Mouse (Mus musculus) hindbrain, postnatal 0 days (tissue): ENCODE results near the gene 2010111I01Rik. TPM values are rescaled to one million over a fixed set of nuclear protein-coding genes. Genes with fewer than 3 reads are reported as not detected.

Source experiments
- ATAC-seq: fragments of 200-750 bp; cut with Nextera tagmentation; 2 replicates; pipeline ENCODE4 v1.8.0; 2017; ENCODE audit warnings: mild to moderate bottlenecking, moderate TSS enrichment, moderate library complexity
- DNase-seq: peaks from one replicate; pipeline ENCODE4 v3.0.0-alpha.2; 2015; ENCODE audit warnings: low spot score
- H3K27ac ChIP-seq: fragments of 300-500 bp; sonication (generic); 2 replicates; pipeline ENCODE4 v1.5.1; 2014; ENCODE audit warnings: mild to moderate bottlenecking
- H3K27me3 ChIP-seq: fragments of 300-500 bp; sonication (generic); 2 replicates; pipeline ENCODE4 v1.6.1; 2014; ENCODE audit warnings: low read length, mixed read lengths; ENCODE audit not compliant: insufficient read depth
- H3K36me3 ChIP-seq: fragments of 300-500 bp; sonication (generic); 2 replicates; pipeline ENCODE4 v1.6.1; 2014; ENCODE audit warnings: low read length, mixed read lengths; ENCODE audit not compliant: insufficient read depth
- H3K4me1 ChIP-seq: fragments of 300-500 bp; sonication (generic); 2 replicates; pipeline ENCODE4 v1.6.1; 2014; ENCODE audit warnings: antibody characterized with exemption, low read length, mixed read lengths; ENCODE audit not compliant: insufficient read depth
- H3K4me2 ChIP-seq: fragments of 300-500 bp; sonication (generic); 2 replicates; pipeline ENCODE4 v1.6.1; 2014; ENCODE audit warnings: low read depth, mild to moderate bottlenecking, low read length, moderate library complexity, mixed read lengths
- H3K4me3 ChIP-seq: fragments of 300-500 bp; sonication (generic); 2 replicates; pipeline ENCODE4 v1.5.1; 2014; ENCODE audit warnings: low read length
- H3K9ac ChIP-seq: fragments of 300-500 bp; sonication (generic); replicated peaks from 2 replicates; pipeline ENCODE4 v1.6.1; 2014; ENCODE audit warnings: mild to moderate bottlenecking, low read length, moderate library complexity, mixed read lengths
- H3K9me3 ChIP-seq: fragments of 300-500 bp; sonication (generic); 2 replicates; pipeline ENCODE4 v1.6.1; 2016; ENCODE audit warnings: low read length, mixed read lengths
- CTCF ChIP-seq: IDR thresholded peaks from 2 replicates; pipeline ENCODE4 v1.5.1; 2016; ENCODE audit warnings: antibody characterized with exemption, control low read depth, low read depth
- WGBS: fragments of 180-500 bp; shearing (Covaris S2); extraction: QIAGEN DNeasy Blood & Tissue Kit; methylation state at CpG from one replicate; pipeline ENCODE4 v1.1.7; 2014; 5-methylcytosine and 5-hydroxymethylcytosine counted together
- polyA plus RNA-seq: library from polyadenylated mRNA; unstranded; fragments of >200 nt; fragmentation: Nextera tagmentation; extraction: Ambion mirVana; gene quantifications from 2 replicates; pipeline ENCODE4 v1.2.1, GENCODE M21; 2015
- total RNA-seq: library from RNA; depleted of rRNA; stranded (reverse); fragments of >200 nt; gene quantifications from 2 replicates; pipeline ENCODE4 v1.2.3, GENCODE M21; 2014

2010111I01Rik gene
- total and polyA plus RNA-seq, 2 experiments from 2014 or later, result 15.9 to 29.8 TPM

- no peak overlapping the region for H3K27ac ChIP-seq
- H3K27me3 ChIP-seq, result no peaks in the 10 kb centered on the region
- H3K9ac ChIP-seq, result no peak overlapping the region
- no peaks in the 10 kb centered on the region for H3K36me3 ChIP-seq
- DNase-seq (no peak), ATAC-seq (no peak)
- no peaks in the 10 kb centered on the region for H3K9me3 ChIP-seq
- H3K4me2 ChIP-seq, result no peak overlapping the region
- H3K4me1 ChIP-seq, result no peaks in the 10 kb centered on the region
- no peak for TF ChIP-seq CTCF
- WGBS, result 81% methylated on average over 4 of the region's 4 CpGs
- no peak overlapping the region for H3K4me3 ChIP-seq
Observed at GRCm38 (mm10) chr13:62940721-62941120, 24.0 kb upstream of the 2010111I01Rik start.

- no peak for TF ChIP-seq CTCF
- DNase-seq, result no peak
- H3K27ac ChIP-seq, result no peak overlapping the region
- 78% methylated on average over 17 of the region's 17 CpGs for WGBS
- H3K27me3 ChIP-seq, result no peaks in the 10 kb centered on the region
- no peak overlapping the region for H3K4me3 ChIP-seq
- H3K36me3 ChIP-seq, result no peaks in the 10 kb centered on the region
- no peak overlapping the region for H3K4me2 ChIP-seq
- H3K4me1 ChIP-seq, result no peaks in the 10 kb centered on the region
- H3K9me3 ChIP-seq, result no peaks in the 10 kb centered on the region
- no peak for ATAC-seq
- H3K9ac ChIP-seq, result no peak overlapping the region
Observed at GRCm38 (mm10) chr13:62941341-62942005, 23.2 kb upstream of the 2010111I01Rik start.

DNA sequence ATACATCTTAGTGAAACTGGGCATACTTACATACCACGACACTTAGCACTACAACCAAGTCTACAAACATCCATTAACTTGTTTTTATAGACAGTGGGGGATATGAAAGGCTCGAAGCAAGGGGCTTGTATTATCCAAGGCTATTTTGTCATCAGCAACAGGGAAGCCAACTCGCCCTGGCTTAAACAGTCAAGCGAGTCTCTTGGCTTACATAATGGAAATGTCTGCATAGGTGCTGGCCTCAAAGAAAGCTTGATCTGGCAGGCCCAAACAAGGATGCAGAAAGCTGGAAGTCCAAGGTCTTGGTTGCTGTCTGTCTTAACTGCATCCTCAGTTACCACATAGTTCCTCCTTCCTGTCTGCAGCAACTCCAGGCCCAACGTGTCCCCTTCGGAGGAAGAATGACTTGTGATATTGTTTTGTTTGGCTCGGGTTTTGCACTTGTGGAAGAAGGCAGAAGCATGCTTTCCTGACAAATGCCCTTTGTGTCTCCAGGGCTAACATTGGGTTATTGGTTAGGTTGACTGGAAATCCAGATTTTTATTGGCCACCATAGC, 21.3 kb upstream of the 2010111I01Rik start:
- H3K27ac ChIP-seq, result no peak overlapping the region
- DNase-seq (no peak), ATAC-seq (no peak)
- no peaks in the 10 kb centered on the region for H3K4me1 ChIP-seq
- no peak overlapping the region for H3K9ac ChIP-seq
- no peaks in the 10 kb centered on the region for H3K27me3 ChIP-seq
- H3K4me3 ChIP-seq, result no peak overlapping the region
- no peak for TF ChIP-seq CTCF
- WGBS, result 81% methylated on average over 7 of the region's 7 CpGs
- no peak overlapping the region for H3K4me2 ChIP-seq
- H3K36me3 ChIP-seq, result no peaks in the 10 kb centered on the region
- H3K9me3 ChIP-seq, result no peaks in the 10 kb centered on the region

- Histone ChIP-seq H3K27ac (no peak overlapping the region), H3K4me2 (no peak overlapping the region), H3K4me3 (no peak overlapping the region), H3K27me3 (no peaks in the 10 kb centered on the region), H3K9me3 (no peaks in the 10 kb centered on the region), H3K9ac (no peak overlapping the region), H3K4me1 (no peaks in the 10 kb centered on the region), H3K36me3 (no peaks in the 10 kb centered on the region)
- TF ChIP-seq CTCF, result peak; percentile 36
- DNase-seq (peak; percentile 35), ATAC-seq (no peak)
- 76% methylated on average over 6 of the region's 6 CpGs for WGBS
Observed at GRCm38 (mm10) chr13:62944109-62944508, 20.6 kb upstream of the 2010111I01Rik start.

GRCm38 (mm10) chr13:62949560-62950188, 15.0 kb upstream of the 2010111I01Rik start:
- no peak for DNase-seq
- WGBS, result 34% methylated on average over 4 of the region's 4 CpGs
- no peaks in the 10 kb centered on the region for H3K4me1 ChIP-seq

GRCm38 (mm10) chr13:62951606-62952005, 13.1 kb upstream of the 2010111I01Rik start:
- 68% methylated on average over 1 of the region's 1 CpGs for WGBS
- H3K9me3 ChIP-seq, result no peaks in the 10 kb centered on the region
- H3K36me3 ChIP-seq, result no peaks in the 10 kb centered on the region
- no peaks in the 10 kb centered on the region for H3K27me3 ChIP-seq
- no peak for ATAC-seq
- H3K4me3 ChIP-seq, result no peak overlapping the region
- H3K4me2 ChIP-seq, result no peak overlapping the region
- TF ChIP-seq CTCF, result no peak
- H3K9ac ChIP-seq, result no peak overlapping the region
- no peak overlapping the region for H3K27ac ChIP-seq
- no peaks in the 10 kb centered on the region for H3K4me1 ChIP-seq
- no peak for DNase-seq

More at GRCm38 (mm10) chr13:62949560-62950188, 15.0 kb upstream of the 2010111I01Rik start:
- Histone ChIP-seq H3K27ac (no peak overlapping the region), H3K27me3 (no peaks in the 10 kb centered on the region), H3K9me3 (no peaks in the 10 kb centered on the region), H3K9ac (no peak overlapping the region), H3K36me3 (no peaks in the 10 kb centered on the region), H3K4me3 (no peak overlapping the region), H3K4me2 (no peak overlapping the region)
- no peak for ATAC-seq
- TF ChIP-seq CTCF, result no peak

DNA sequence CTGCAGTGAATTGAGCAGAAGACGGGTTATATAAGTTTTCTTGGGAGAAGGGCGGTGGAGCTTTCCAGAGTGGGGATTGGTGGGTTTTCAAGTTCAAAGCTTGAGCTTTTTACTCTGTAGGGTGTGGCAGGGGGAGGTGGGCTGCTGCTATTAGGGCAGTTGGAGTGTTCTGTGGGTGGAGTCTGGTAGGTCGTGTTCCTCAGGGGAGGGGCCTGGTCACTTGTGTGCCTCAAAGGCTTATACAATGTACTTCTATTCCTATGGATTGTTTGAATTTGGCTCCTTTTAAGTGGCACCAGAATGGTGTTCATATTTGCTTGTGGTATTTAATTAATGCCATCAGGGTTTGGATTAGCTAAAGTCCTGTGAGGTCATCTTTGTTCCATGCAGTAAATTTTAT, 12.6 kb upstream of the 2010111I01Rik start:
- no peak for TF ChIP-seq CTCF
- H3K9me3 ChIP-seq, result no peaks in the 10 kb centered on the region
- no peak overlapping the region for H3K4me3 ChIP-seq
- H3K9ac ChIP-seq, result no peak overlapping the region
- no peaks in the 10 kb centered on the region for H3K36me3 ChIP-seq
- no peak for ATAC-seq
- H3K4me1 ChIP-seq, result no peaks in the 10 kb centered on the region
- no peak overlapping the region for H3K4me2 ChIP-seq
- no peak for DNase-seq
- no peak overlapping the region for H3K27ac ChIP-seq
- H3K27me3 ChIP-seq, result no peaks in the 10 kb centered on the region
- WGBS, result 78% methylated on average over 3 of the region's 3 CpGs
